Mouse (Mus musculus): Measurements from ENCODE around the gene Acta1. TPM values are rescaled to one million over a fixed set of nuclear protein-coding genes. Genes with fewer than 3 reads are reported as not detected.

Acta1 gene
- polyA plus RNA-seq (2012; rRNA removed), result 1,444 and 2,020 TPM in 2 replicates

GRCm38 (mm10) chr8:123894502-123895097, at the start of gene Acta1:
Acta1 (minus strand) TSS chr8:123894751.
- DNase-seq (ENCODE audit: low spot score), result no peak

DNA sequence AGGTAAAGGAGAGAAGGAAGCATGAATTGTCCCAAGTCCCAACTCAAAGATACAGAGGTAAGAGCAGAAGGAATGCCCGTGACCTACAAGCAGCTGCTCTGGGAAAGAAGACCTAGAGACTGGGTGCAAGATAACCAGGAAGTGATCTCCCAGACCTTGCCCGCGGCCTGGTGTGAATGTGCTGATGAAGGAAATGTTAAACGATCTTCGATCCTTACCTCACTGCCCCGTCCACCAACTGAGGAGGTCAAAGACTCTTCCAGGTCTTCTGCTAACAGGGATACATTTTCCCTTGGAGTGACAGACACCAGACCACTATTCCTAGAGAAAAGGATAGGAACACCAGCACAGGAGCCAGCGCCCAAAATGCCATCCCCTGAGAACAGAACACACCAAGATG, 34.5 kb upstream of the Acta1 start:
- DNase-seq (ENCODE audit: low spot score), result no peak

- DNase-seq (ENCODE audit: low spot score), result no peak
Observed at GRCm38 (mm10) chr8:123925671-123926070, 31.1 kb upstream of the Acta1 start.

DNA sequence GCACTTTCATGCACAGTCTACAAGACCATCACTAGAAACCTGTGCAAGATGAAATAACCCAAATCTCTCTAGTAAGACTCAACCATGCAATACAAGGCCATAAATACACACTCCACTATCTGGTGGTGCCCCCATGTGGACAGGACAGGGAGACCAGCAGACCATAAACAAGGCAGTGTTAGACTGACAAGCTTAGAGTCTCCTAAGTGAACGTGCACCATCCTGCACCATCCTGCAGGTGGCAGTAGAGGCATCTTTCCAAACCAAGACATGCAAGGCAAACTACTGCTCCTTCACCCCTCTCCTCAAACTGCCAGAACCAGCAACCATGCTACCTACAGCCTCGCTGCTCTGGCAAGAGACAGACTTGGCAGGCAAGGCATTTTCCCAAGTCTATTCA, 30.2 kb upstream of the Acta1 start:
- peak; percentile 32 for DNase-seq (ENCODE audit: low spot score)

DNA sequence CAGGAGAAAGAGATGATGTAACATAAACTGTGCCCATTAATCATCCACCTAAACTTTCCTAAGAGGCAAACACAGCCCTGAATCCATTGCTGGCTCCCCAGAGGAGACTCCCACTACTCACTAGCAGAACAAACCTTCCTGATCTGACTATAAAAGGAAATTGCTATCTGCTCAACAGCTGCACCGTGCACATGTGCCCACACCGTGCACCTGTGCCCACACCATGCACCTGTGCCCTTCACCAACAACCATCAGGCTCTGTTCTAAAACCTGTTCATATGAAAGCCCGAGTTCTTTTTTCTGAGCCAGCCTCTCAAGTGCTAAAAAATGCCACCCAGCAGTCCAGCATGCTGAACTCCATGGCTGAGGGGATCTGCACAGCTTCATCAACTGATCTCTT, 20.1 kb upstream of the Acta1 start:
- DNase-seq (ENCODE audit: low spot score), result no peak

GRCm38 (mm10) chr8:123912265-123912664, 17.7 kb upstream of the Acta1 start:
- no peak for DNase-seq (ENCODE audit: low spot score)

DNA sequence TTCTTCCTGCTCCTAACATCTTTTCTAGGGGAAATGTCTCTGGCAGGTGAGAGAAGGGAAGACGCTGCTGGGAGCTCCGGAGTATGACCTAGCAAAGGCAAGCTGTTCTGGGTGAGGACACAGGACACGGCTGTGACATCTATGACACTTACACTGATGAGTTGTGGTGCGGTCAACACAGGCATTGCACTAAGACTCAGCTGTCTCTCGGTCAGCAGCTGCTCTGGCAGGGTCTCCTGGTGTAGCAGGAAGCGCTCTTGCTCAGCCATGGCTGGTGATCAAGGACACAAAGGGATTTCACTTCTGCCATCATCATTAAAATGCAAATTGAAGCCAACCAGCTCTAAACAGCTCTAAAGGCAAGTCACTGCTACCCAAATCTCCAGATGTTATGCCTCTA, 13.1 kb upstream of the Acta1 start:
- DNase-seq (ENCODE audit: low spot score), result no peak

GRCm38 (mm10) chr8:123902653-123903052, 8.1 kb upstream of the Acta1 start:
- DNase-seq (ENCODE audit: low spot score), result no peak

- no peak for DNase-seq (ENCODE audit: low spot score)
Observed at GRCm38 (mm10) chr8:123899366-123899765, 4.8 kb upstream of the Acta1 start.

- no peak for DNase-seq (ENCODE audit: low spot score)
Observed at GRCm38 (mm10) chr8:123898576-123898975, 4.0 kb upstream of the Acta1 start.

GRCm38 (mm10) chr8:123896774-123897173, 2.2 kb upstream of the Acta1 start:
- no peak for DNase-seq (ENCODE audit: low spot score)

- DNase-seq (ENCODE audit: low spot score), result no peak
Observed at GRCm38 (mm10) chr8:123896366-123896761, 1.8 kb upstream of the Acta1 start.

GRCm38 (mm10) chr8:123895680-123896365, 1.3 kb upstream of the Acta1 start:
- no peak for DNase-seq (ENCODE audit: low spot score)

DNA sequence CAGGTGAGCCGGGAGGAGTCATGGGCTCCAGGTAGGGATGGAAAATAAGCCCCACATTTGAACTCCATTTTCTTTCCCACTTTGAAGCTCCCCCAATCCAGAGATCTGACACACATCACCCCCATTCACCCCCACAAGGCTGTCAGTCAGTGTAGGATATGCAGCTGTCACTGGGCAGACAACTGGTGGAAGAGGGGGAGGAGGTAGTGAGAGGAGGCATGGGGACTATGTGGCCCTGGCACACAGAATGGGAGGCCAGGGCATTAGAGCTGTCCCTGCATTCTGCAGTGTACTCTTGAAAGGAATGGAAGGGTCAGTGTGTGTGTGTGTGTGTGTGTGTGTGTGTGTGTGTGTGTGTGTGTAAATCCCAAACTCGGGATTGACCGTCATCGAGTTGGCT, 679 bp upstream of the Acta1 start:
- no peak for DNase-seq (ENCODE audit: low spot score)

- no peak for DNase-seq (ENCODE audit: low spot score)
Observed at GRCm38 (mm10) chr8:123893413-123893812, 1.1 kb downstream of the Acta1 start.

GRCm38 (mm10) chr8:123892586-123893155, 1.9 kb downstream of the Acta1 start:
- no peak for DNase-seq (ENCODE audit: low spot score)

DNA sequence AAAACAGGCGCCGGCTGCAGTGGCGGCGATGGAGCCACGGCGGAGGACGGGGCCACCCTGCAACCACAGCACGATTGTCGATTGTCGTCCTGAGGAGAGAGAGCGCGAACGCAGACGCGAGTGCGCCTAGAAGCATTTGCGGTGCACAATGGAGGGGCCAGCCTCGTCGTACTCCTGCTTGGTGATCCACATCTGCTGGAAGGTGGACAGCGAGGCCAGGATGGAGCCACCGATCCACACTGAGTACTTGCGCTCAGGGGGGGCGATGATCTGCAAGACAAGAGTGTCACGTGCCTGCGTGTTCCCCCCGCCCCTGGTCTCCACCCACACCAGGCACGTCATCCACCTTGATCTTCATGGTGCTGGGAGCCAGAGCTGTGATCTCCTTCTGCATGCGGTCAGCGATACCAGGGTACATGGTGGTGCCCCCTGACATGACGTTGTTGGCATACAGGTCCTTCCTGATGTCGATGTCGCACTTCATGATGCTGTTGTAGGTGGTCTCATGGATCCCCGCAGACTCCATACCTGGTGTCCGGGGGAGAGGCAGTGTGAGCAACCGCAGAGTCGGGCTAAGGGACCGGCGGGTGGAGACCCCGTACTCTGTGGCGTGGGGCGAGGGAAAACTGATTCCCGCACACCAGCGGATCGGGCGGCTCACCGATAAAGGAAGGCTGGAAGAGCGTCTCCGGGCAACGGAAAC, 2.5 kb downstream of the Acta1 start:
- no peak for DNase-seq (ENCODE audit: low spot score)

DNA sequence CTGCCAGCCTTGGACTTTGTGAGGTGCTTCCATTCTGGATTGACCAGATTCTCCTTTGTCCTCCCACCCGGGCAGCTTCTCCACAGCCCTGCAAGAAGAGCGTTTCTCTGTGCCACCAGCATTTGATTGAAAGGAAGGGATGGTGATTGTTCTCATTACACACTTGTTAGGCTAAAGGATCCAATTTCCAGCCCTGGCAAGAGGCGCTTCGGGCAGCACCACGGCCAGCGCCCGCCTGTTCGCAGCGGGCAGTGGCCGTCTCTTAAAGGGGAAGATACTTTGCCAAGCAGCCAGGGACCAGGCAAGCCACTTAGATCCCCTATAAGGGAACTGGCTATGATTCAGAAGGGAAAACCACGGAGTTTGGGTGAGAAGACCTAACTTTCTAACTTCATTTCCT, 3.3 kb downstream of the Acta1 start:
- no peak for DNase-seq (ENCODE audit: low spot score)

GRCm38 (mm10) chr8:123889797-123890196, 4.8 kb downstream of the Acta1 start:
- no peak for DNase-seq (ENCODE audit: low spot score)

DNA sequence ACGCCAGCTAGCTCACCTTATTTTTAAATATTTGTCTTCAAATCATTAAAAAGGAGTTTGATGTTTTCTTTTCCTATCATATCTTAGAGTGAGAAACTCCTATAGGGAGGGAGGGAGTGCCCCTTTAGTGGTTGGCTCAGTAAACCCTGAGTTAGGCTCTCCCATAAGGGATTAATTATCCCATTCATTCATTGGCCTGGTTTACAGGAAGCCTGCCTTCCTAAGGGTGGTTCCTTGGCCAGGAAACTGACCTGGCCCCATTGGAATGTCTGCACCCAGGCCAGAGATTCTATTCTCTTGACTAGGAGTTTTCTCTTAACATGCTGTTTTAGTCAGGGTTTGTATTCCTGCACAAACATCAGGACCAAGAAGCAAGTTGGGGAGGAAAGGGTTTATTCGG, 6.6 kb downstream of the Acta1 start:
- no peak for DNase-seq (ENCODE audit: low spot score)

- DNase-seq (ENCODE audit: low spot score), result no peak
Observed at GRCm38 (mm10) chr8:123887163-123887562, 7.4 kb downstream of the Acta1 start.

DNA sequence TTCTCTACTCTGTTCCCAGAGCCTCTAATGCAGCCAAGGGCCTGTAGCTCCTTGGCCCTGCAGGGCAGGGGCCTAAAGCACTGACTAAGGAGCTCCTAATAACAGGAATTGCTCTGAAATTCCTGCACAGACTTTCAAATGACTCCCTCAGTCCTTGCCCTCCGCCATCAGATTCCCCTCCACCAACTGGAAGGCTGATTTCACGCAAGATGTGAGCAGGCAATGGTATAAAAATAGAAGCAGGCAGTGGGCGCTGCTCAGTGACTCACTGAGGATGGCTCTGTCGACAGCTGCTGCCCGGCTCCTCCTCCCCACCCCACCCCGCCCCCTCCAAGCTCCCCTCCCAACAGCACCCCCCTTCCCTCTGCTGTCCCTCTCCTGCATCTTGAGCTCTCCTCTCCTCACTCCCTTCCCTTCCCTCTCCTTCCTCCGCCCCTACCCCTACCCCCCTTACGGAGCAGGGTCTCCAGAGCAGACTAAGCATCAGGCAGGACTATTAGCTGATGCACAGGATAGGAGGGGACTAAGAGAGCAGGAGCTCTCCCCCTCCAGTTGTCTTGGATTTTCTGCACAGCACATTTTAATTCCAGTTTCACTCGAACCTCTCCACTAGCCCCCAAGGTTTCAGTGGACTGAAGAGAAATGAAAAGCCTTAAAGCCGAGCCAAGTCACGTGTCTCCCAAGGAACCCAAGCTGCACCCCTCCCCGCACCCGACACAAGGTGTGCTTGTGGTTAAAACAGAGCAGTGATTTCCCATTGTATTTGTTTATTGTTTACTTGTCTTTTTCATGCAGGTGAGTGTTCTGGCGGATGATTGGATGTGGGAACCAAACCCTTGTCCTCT, 9.6 kb downstream of the Acta1 start:
- no peak for DNase-seq (ENCODE audit: low spot score)

Data from urinary bladder, adult 2 months (tissue).